Mouse (Mus musculus): ENCODE measurements at regions not wholly inside any gene's neighbourhood (a gene's known extent, or its start where the extent isn't known, plus 50 kb on each side); places are given as distances from the start of the nearest gene placed in this dataset.

DNA sequence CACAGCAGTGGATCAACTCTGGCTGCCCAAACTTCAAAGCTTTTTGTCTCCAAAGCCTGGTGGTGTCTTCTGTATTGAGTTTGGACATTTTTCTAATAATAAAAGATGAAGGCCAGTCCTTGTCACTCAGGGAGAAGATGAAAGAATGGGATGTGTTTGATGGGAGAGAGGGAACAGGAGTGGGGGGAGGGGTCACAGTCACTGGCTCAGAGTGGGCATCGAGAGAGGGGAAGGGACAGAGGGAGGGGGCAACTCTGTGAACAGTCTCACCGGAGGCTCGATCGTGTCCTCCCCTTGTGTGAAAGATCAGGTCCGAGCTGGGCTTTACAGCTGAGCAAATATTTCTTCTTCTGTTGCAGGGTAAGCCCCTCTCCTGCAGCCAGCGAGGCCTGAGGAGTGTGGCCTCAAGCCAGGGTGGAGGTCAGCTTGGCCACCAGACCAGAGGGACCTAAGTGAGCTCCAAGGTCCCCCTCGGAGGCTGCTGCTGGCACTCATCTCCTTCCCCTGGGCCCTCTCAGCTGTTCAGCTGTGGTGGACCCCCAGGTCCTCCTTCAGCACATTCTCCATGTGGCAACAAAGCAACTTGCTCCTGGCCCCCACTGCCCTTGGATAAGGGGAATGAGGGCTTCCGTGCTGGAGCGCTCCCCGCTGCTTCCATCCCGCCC is 108.0 kb upstream of the Zbtb40 start:
- WGBS = 74% methylated on average over 11 of the region's 11 CpGs
- no peaks in the 10 kb centered on the region for H3K4me1 ChIP-seq
- H3K36me3 ChIP-seq (replicated peaks) = no peaks in the 10 kb centered on the region
- ATAC-seq (ENCODE audit: low FRiP score) = no peak
- H3K4me3 ChIP-seq (replicated peaks) = no peak overlapping the region
- H3K9me3 ChIP-seq = peaks cover 3% of the 10 kb centered on the region; the same call in 1 of the 2 replicates
- no peak overlapping the region for H3K4me2 ChIP-seq
- H3K27ac ChIP-seq = no peak overlapping the region
- H3K9ac ChIP-seq = no peak overlapping the region
- H3K27me3 ChIP-seq = 0 out of 2 replicates have a peak, but pooled peaks cover 3% of the 10 kb centered on the region

- H3K27me3 ChIP-seq = no peaks in the 10 kb centered on the region
- no peaks in the 10 kb centered on the region for H3K4me1 ChIP-seq
- H3K9me3 ChIP-seq = peaks cover 6% of the 10 kb centered on the region; the same call in 1 of the 2 replicates
- no peaks in the 10 kb centered on the region for H3K36me3 ChIP-seq (replicated peaks)
- no peak overlapping the region for H3K4me3 ChIP-seq (replicated peaks)
- ATAC-seq (ENCODE audit: low FRiP score) = no peak
- H3K4me2 ChIP-seq = no peak overlapping the region
- H3K27ac ChIP-seq = no peak overlapping the region
- H3K9ac ChIP-seq = no peak overlapping the region
- WGBS = 90% methylated on average over 4 of the region's 4 CpGs
Observed at GRCm38 (mm10) chr4:137148756-137149155, 100.2 kb upstream of the Zbtb40 start.

DNA sequence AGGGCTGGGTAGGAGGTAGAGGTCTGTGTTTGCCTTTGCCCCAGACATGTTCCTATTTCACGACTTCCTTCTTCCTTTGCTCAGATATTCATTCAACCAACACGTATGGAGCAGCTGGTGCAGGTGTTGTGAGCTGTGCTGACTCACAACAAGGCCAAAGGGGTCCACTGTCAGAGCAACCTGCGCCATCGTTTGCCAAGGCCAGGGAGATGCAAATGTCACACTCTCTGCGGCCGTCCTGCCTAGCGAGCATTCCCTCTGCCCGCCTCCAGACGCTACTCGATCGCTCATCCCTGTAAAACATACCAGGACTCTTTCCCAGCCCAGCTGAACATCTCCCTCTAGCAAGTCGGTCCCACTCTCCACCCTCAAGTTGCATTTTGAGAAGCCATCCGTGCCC is 99.2 kb upstream of the Zbtb40 start:
- no peak overlapping the region for H3K4me3 ChIP-seq (replicated peaks)
- 84% methylated on average over 13 of the region's 13 CpGs for WGBS
- H3K9ac ChIP-seq = no peak overlapping the region
- no peaks in the 10 kb centered on the region for H3K27me3 ChIP-seq
- H3K36me3 ChIP-seq (replicated peaks) = no peaks in the 10 kb centered on the region
- H3K27ac ChIP-seq = no peak overlapping the region
- H3K9me3 ChIP-seq = peaks cover 6% of the 10 kb centered on the region; the same call in 1 of the 2 replicates
- H3K4me2 ChIP-seq = no peak overlapping the region
- ATAC-seq (ENCODE audit: low FRiP score) = no peak
- H3K4me1 ChIP-seq = peaks cover 1% of the 10 kb centered on the region

GRCm38 (mm10) chr4:137146326-137146725 is 97.7 kb upstream of the Zbtb40 start:
- WGBS = 77% methylated on average over 3 of the region's 3 CpGs
- Histone ChIP-seq H3K4me2 (no peak overlapping the region), H3K27ac (no peak overlapping the region), H3K4me1 (peaks cover 11% of the 10 kb centered on the region), H3K36me3 (replicated peaks) (no peaks in the 10 kb centered on the region), H3K27me3 (no peaks in the 10 kb centered on the region), H3K9me3 (0 out of 2 replicates have a peak, but pooled peaks cover 3% of the 10 kb centered on the region), H3K4me3 (replicated peaks) (no peak overlapping the region), H3K9ac (no peak overlapping the region)
- no peak for ATAC-seq (ENCODE audit: low FRiP score)

DNA sequence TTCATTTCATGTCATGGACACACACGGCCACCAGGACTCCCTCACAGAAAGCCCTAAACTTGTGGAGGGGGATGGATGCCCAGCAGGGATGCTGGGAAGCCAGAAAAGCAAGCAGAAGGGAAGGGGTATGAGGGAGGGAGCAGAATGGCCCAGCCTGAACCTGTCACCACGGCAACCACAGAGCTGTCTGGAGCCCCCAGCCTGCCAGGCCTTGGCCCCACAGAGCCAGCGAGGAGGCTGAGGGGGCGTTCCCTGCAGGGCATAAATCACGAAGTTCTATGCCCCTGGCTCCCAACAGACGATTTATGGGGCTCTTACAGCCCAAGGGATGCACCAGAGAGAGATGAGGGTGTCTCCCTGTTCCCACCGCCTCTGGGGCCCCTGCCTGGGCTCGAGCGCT is 93.7 kb upstream of the Zbtb40 start:
- no peak overlapping the region; the same call in 1 of the 2 replicates for H3K4me2 ChIP-seq
- no peaks in the 10 kb centered on the region for H3K9me3 ChIP-seq
- H3K36me3 ChIP-seq (replicated peaks) = no peaks in the 10 kb centered on the region
- H3K4me3 ChIP-seq (replicated peaks) = no peak overlapping the region
- H3K27me3 ChIP-seq = no peaks in the 10 kb centered on the region
- peaks cover 11% of the 10 kb centered on the region for H3K4me1 ChIP-seq
- H3K27ac ChIP-seq = no peak overlapping the region
- 37% methylated on average over 9 of the region's 9 CpGs for WGBS
- H3K9ac ChIP-seq = no peak overlapping the region
- ATAC-seq (ENCODE audit: low FRiP score) = no peak

GRCm38 (mm10) chr4:137139051-137139705 is 90.6 kb upstream of the Zbtb40 start:
- peaks cover 20% of the 10 kb centered on the region for H3K4me1 ChIP-seq
- no peak overlapping the region for H3K27ac ChIP-seq
- no peak overlapping the region for H3K4me2 ChIP-seq
- no peaks in the 10 kb centered on the region for H3K9me3 ChIP-seq
- peaks cover 3% of the 10 kb centered on the region; the same call in 1 of the 2 replicates for H3K27me3 ChIP-seq
- no peak for ATAC-seq (ENCODE audit: low FRiP score)
- no peaks in the 10 kb centered on the region for H3K36me3 ChIP-seq (replicated peaks)
- no peak overlapping the region for H3K4me3 ChIP-seq (replicated peaks)
- 88% methylated on average over 17 of the region's 17 CpGs for WGBS
- H3K9ac ChIP-seq = no peak overlapping the region

DNA sequence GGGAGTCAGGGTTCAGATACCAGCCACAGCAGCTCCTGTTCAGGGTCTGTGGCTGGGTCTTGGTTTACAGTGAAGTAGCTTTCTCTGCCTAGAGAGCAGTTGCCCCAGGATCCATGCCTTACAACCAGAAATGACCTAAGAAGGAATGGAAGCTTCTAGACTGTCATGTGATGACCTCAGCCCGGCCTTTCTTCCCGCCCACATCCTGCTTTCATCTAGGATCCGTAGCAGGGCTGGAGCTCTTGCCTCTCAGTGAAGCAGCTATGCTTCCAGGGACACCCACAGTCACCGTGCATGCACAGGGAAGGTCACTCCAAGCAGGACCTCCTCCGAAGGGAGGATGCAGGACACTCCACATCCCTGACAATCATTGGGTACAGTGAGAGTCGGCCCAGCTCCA is 89.5 kb upstream of the Zbtb40 start:
- Histone ChIP-seq H3K9me3 (no peaks in the 10 kb centered on the region), H3K27me3 (peaks cover 3% of the 10 kb centered on the region; the same call in 1 of the 2 replicates), H3K9ac (no peak overlapping the region), H3K4me2 (no peak overlapping the region), H3K4me3 (replicated peaks) (no peak overlapping the region), H3K36me3 (replicated peaks) (no peaks in the 10 kb centered on the region), H3K27ac (no peak overlapping the region), H3K4me1 (peaks cover 24% of the 10 kb centered on the region)
- 79% methylated on average over 6 of the region's 6 CpGs for WGBS
- ATAC-seq (ENCODE audit: low FRiP score) = no peak

DNA sequence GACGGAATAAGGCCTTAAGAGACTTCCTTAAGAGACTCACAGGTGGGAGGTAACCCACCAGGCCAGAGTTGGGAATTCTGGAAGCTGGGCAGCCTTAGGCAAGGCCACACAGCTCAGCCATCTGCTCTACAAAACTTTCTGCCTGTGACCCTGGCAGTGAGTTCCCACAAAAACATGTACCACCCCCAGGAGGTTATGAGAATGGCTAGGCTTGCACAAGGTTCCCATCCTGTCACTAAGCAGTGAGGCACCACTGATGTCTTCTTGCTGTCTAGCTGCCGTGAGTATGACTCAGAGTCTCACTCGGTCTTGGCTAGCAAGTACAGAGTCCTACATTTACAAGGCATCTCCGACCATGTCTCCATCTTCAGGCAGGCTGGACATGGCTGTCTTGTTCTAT is 87.7 kb upstream of the Zbtb40 start:
- Histone ChIP-seq H3K4me3 (replicated peaks) (no peak overlapping the region), H3K4me2 (no peak overlapping the region), H3K9me3 (no peaks in the 10 kb centered on the region), H3K27me3 (peaks cover 9% of the 10 kb centered on the region; the same call in 1 of the 2 replicates), H3K27ac (no peak overlapping the region), H3K9ac (no peak overlapping the region), H3K4me1 (peaks cover 14% of the 10 kb centered on the region), H3K36me3 (replicated peaks) (no peaks in the 10 kb centered on the region)
- WGBS = 96% methylated on average over 4 of the region's 4 CpGs
- ATAC-seq (ENCODE audit: low FRiP score) = no peak

- Histone ChIP-seq H3K4me1 (peaks cover 14% of the 10 kb centered on the region), H3K36me3 (replicated peaks) (no peaks in the 10 kb centered on the region), H3K27ac (no peak overlapping the region), H3K27me3 (peaks cover 9% of the 10 kb centered on the region; the same call in 1 of the 2 replicates), H3K9me3 (no peaks in the 10 kb centered on the region), H3K4me2 (no peak overlapping the region), H3K9ac (no peak overlapping the region), H3K4me3 (replicated peaks) (no peak overlapping the region)
- 80% methylated on average over 8 of the region's 8 CpGs for WGBS
- no peak for ATAC-seq (ENCODE audit: low FRiP score)
Observed at GRCm38 (mm10) chr4:137135792-137136191, 87.2 kb upstream of the Zbtb40 start.

- Histone ChIP-seq H3K27me3 (peaks cover 9% of the 10 kb centered on the region; the same call in 1 of the 2 replicates), H3K27ac (0 out of 2 replicates have a peak overlapping the region, but pooled peaks have one; percentile 20), H3K36me3 (replicated peaks) (no peaks in the 10 kb centered on the region), H3K9ac (no peak overlapping the region), H3K4me3 (replicated peaks) (no peak overlapping the region), H3K9me3 (no peaks in the 10 kb centered on the region), H3K4me1 (peaks cover 14% of the 10 kb centered on the region), H3K4me2 (no peak overlapping the region)
- no peak for ATAC-seq (ENCODE audit: low FRiP score)
- 48% methylated on average over 5 of the region's 5 CpGs for WGBS
Observed at GRCm38 (mm10) chr4:137134553-137134952, 86.0 kb upstream of the Zbtb40 start.

DNA sequence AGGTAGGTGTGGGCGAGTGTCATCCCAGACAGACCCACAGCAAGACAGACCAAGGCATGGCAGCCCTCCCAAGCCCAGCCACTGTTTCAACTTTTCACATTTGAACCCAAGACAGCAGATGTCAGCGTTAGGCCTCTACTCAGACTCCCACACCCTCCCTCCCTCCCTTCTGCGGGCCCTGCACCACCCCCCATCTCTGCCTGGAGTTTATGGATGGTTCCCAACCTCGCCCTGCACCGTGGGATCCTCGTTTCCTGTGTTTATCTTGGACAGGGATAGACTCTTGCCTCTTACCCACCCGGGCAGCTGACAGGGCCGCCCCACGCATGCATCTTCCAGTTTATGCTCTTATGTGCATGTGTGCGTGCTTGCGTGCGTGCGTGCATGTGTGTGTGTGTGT is 85.2 kb upstream of the Zbtb40 start:
- ATAC-seq (ENCODE audit: low FRiP score) = no peak

DNA sequence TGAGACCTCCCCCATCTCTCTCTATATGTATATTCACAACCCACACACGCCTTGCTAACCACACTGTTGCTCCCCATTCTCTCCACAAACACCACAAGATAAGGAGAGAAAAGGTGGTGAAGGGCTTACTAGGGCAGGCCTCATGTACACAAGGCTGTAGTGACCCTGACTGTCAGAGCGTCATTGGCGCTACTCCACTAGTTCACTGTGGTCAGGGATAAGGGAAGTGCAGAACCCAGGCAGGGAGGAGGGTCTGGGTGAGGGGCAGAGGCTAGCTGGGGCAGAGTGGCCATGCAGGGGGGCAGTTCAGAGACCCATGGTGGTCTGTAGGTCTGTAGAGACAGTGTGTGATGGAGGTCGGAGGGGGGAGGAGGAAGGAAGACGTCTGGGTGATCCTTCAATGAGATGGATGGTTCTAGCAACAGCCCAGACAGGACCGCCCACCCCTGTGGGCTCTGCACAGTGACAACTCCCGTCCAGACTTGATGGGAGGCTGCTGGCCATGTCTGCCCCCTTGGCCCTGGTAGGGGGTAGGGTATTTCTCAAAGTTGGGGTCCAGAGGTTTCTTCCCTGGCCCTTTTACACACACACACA is 82.1 kb upstream of the Zbtb40 start:
- no peak overlapping the region for H3K27ac ChIP-seq
- H3K27me3 ChIP-seq = peaks cover 12% of the 10 kb centered on the region; the same call in 1 of the 2 replicates
- 69% methylated on average over 7 of the region's 7 CpGs for WGBS
- no peak overlapping the region for H3K9ac ChIP-seq
- ATAC-seq (ENCODE audit: low FRiP score) = no peak
- peaks cover 14% of the 10 kb centered on the region for H3K4me1 ChIP-seq
- H3K4me3 ChIP-seq (replicated peaks) = no peak overlapping the region
- no peak overlapping the region for H3K4me2 ChIP-seq
- no peaks in the 10 kb centered on the region for H3K36me3 ChIP-seq (replicated peaks)
- H3K9me3 ChIP-seq = no peaks in the 10 kb centered on the region

More for the DNA sequence above, 85.2 kb upstream of the Zbtb40 start:
- Histone ChIP-seq H3K4me1 (peaks cover 14% of the 10 kb centered on the region), H3K4me2 (no peak overlapping the region), H3K9ac (no peak overlapping the region), H3K27me3 (peaks cover 9% of the 10 kb centered on the region; the same call in 1 of the 2 replicates), H3K9me3 (no peaks in the 10 kb centered on the region), H3K36me3 (replicated peaks) (no peaks in the 10 kb centered on the region), H3K4me3 (replicated peaks) (no peak overlapping the region), H3K27ac (no peak overlapping the region)
- WGBS = 72% methylated on average over 12 of the region's 13 CpGs
